Mouse (Mus musculus) kidney, embryonic 15.5 days (tissue): Measurements from ENCODE around the gene Atl1. TPM values are rescaled to one million over a fixed set of nuclear protein-coding genes. Genes with fewer than 3 reads are reported as not detected.
A peak's percentile ranks its signal among the peaks of the same experiment; 100 is the strongest.

Experiments
- ATAC-seq: fragments of 200-750 bp; cut with Nextera tagmentation; replicated peaks from 2 replicates; pipeline ENCODE4 v1.8.0; 2017; ENCODE audit warnings: moderate TSS enrichment; ENCODE audit not compliant: low FRiP score
- H3K27ac ChIP-seq: fragments of 300-500 bp; sonication (generic); 2 replicates; pipeline ENCODE4 v1.5.1; 2015; ENCODE audit warnings: mild to moderate bottlenecking, inconsistent platforms
- H3K27me3 ChIP-seq: fragments of 300-500 bp; sonication (generic); 2 replicates; pipeline ENCODE4 v1.6.1; 2015; ENCODE audit warnings: inconsistent platforms
- H3K36me3 ChIP-seq: fragments of 300-500 bp; sonication (generic); 2 replicates; pipeline ENCODE4 v1.6.1; 2015; ENCODE audit warnings: inconsistent platforms
- H3K4me1 ChIP-seq: fragments of 300-500 bp; sonication (generic); 2 replicates; pipeline ENCODE4 v1.6.1; 2015; ENCODE audit warnings: inconsistent platforms
- H3K4me2 ChIP-seq: fragments of 300-500 bp; sonication (generic); 2 replicates; pipeline ENCODE4 v1.6.1; 2015; ENCODE audit warnings: moderate library complexity, mild to moderate bottlenecking, inconsistent platforms
- H3K4me3 ChIP-seq: fragments of 300-500 bp; sonication (generic); replicated peaks from 2 replicates; pipeline ENCODE4 v1.5.1; 2015; ENCODE audit warnings: mild to moderate bottlenecking, inconsistent platforms
- H3K9ac ChIP-seq: fragments of 300-500 bp; sonication (generic); 2 replicates; pipeline ENCODE4 v1.6.1; 2015; ENCODE audit warnings: mild to moderate bottlenecking, inconsistent platforms
- H3K9me3 ChIP-seq: fragments of 300-500 bp; sonication (generic); replicated peaks from 2 replicates; pipeline ENCODE4 v1.6.1; 2016; ENCODE audit warnings: inconsistent platforms
- WGBS: fragments of 180-500 bp; shearing (Covaris S2); methylation state at CpG from one replicate; pipeline ENCODE4 v1.1.7; 2015; ENCODE audit warnings: mixed read lengths; 5-methylcytosine and 5-hydroxymethylcytosine counted together
- polyA plus RNA-seq: library from polyadenylated mRNA; unstranded; fragments of >200 nt; fragmentation: Nextera tagmentation; extraction: Ambion mirVana; gene quantifications from 2 replicates; pipeline ENCODE4 v1.2.1, GENCODE M21; 2015

Atl1 gene
- polyA plus RNA-seq, 1 experiment from 2014 or later, result 7.7 TPM

DNA sequence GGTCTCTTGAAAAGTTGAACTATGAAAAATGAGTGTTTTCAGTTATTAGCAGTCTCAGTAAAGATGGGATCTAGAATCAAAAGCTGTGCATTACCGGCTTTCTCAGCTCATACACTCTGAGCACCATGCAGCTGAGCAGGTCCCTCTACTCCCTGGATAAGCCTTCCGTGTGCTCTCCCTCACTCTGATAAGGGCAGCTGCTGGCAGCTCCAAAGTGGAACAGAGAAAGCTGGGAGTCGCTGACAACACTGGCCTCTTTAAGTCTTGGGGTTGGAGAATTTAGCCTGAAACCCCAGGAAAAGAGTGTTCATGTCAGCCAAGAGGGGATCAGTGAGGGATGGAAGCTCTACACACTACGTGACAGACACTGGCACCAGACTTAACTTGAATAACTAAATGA, 33.6 kb upstream of the Atl1 start:
- no peak overlapping the region for H3K27ac ChIP-seq
- no peak overlapping the region for H3K9ac ChIP-seq
- no peak overlapping the region for H3K4me3 ChIP-seq
- H3K27me3 ChIP-seq, result no peaks in the 10 kb centered on the region
- H3K4me2 ChIP-seq, result no peak overlapping the region
- H3K4me1 ChIP-seq, result no peaks in the 10 kb centered on the region
- ATAC-seq, result no peak
- WGBS, result 90% methylated on average over 4 of the region's 4 CpGs
- peaks cover 27% of the 10 kb centered on the region for H3K36me3 ChIP-seq
- no peaks in the 10 kb centered on the region for H3K9me3 ChIP-seq

DNA sequence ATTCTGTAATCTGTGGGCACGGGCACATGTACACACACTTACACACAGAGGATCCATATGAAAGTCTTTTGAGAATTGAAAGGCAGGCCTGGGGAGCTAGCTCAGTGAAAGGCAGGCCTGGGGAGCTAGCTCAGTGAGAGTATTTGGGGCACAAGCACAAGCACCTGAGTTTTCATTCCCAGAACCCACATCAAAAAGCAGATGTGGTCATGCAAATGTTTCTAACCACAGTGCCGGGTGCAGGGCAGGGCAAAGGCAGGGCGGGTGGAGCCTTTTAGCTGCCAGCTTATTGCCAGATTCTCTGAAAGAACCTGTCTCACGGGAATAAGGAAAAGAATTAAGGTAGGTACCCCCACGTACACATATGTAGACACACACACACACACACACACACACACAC, 28.9 kb upstream of the Atl1 start:
- peaks cover 3% of the 10 kb centered on the region; the same call in 1 of the 2 replicates for H3K4me1 ChIP-seq
- no peak for ATAC-seq
- no peak overlapping the region for H3K27ac ChIP-seq
- H3K4me3 ChIP-seq, result no peak overlapping the region
- H3K4me2 ChIP-seq, result no peak overlapping the region
- no peaks in the 10 kb centered on the region for H3K9me3 ChIP-seq
- 70% methylated on average over 5 of the region's 5 CpGs for WGBS
- no peaks in the 10 kb centered on the region for H3K27me3 ChIP-seq
- peaks cover 18% of the 10 kb centered on the region for H3K36me3 ChIP-seq
- no peak overlapping the region for H3K9ac ChIP-seq

DNA sequence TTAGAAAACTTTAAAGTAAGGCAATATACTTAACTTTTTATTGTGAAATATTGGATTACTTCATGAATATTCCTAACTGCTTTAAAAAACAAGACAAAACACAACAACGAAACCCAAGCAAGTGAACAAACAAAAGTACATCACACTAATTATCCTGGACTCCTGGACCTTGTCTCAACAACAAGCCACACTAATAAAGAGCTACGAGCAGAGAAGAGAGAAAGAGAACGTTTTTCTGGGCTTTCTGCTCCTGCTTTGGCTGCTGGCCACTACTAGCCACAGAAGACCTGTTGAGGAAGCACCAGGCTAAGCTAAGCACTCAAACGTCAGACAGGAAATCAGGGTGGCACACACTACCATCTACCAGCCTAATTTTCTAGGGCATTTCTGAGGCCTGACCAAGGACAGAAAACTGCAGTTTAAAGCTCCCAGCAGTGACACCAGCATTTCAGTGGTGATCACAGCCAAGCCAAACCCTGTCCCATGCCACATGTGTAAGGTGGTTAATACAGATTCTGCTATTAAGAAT, 28.2 kb upstream of the Atl1 start:
- H3K9ac ChIP-seq, result no peak overlapping the region
- peaks cover 18% of the 10 kb centered on the region for H3K36me3 ChIP-seq
- H3K27ac ChIP-seq, result 0 out of 2 replicates have a peak overlapping the region, but pooled peaks have one; percentile 4
- H3K4me3 ChIP-seq, result no peak overlapping the region
- ATAC-seq, result no peak
- H3K9me3 ChIP-seq, result no peaks in the 10 kb centered on the region
- 57% methylated on average over 4 of the region's 4 CpGs for WGBS
- H3K4me2 ChIP-seq, result no peak overlapping the region
- H3K4me1 ChIP-seq, result peaks cover 3% of the 10 kb centered on the region; the same call in 1 of the 2 replicates
- H3K27me3 ChIP-seq, result no peaks in the 10 kb centered on the region

DNA sequence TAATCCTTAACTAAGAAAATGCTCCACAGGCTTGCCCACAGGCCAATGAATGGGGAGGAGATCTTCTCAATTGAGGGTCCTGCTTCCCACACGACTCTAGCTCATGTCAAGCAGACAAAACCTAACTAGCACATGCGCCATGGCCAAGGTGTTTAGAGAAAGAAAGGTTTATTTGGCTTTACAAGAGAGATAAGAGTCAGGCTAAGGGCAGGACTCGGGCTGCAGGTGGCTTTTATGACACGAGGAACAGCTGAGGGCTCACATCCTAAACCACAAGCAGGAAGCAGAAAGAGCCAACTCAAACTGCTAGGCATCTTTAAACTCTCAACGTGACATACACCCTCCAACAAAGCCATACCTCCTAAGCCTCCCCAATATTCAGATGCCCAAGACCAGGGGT, 25.1 kb upstream of the Atl1 start:
- H3K27me3 ChIP-seq, result no peaks in the 10 kb centered on the region
- ATAC-seq, result no peak
- H3K9me3 ChIP-seq, result no peaks in the 10 kb centered on the region

DNA sequence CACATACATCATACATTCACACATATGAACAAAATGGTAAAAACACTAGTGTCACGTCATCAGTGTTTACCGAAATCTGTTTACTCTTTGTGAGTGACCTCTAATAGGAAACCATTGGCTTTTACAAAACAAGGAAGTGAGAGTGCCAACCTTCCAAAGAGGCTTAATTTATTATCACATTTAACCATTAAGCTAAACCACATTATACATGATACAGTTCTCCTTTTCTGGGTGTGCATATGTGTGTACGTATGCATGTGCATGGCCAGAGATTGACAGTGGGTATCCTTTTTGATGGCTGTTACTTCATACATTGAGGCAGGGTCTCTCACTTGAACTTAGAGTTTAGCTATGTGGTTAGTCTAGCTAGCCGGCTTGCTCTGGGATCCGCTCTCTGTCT, 20.8 kb upstream of the Atl1 start:
- Histone ChIP-seq H3K4me3 (no peak overlapping the region), H3K9ac (no peak overlapping the region), H3K4me2 (no peak overlapping the region), H3K36me3 (peaks cover 29% of the 10 kb centered on the region), H3K9me3 (no peaks in the 10 kb centered on the region), H3K4me1 (peaks cover 3% of the 10 kb centered on the region; the same call in 1 of the 2 replicates), H3K27me3 (no peaks in the 10 kb centered on the region), H3K27ac (no peak overlapping the region)
- 95% methylated on average over 5 of the region's 5 CpGs for WGBS
- ATAC-seq, result no peak

More for the DNA sequence above, 25.1 kb upstream of the Atl1 start:
- Histone ChIP-seq H3K9ac (no peak overlapping the region), H3K4me2 (no peak overlapping the region), H3K4me1 (peaks cover 3% of the 10 kb centered on the region; the same call in 1 of the 2 replicates), H3K27ac (no peak overlapping the region), H3K36me3 (peaks cover 42% of the 10 kb centered on the region), H3K4me3 (no peak overlapping the region)
- WGBS, result 82% methylated on average over 5 of the region's 5 CpGs

DNA sequence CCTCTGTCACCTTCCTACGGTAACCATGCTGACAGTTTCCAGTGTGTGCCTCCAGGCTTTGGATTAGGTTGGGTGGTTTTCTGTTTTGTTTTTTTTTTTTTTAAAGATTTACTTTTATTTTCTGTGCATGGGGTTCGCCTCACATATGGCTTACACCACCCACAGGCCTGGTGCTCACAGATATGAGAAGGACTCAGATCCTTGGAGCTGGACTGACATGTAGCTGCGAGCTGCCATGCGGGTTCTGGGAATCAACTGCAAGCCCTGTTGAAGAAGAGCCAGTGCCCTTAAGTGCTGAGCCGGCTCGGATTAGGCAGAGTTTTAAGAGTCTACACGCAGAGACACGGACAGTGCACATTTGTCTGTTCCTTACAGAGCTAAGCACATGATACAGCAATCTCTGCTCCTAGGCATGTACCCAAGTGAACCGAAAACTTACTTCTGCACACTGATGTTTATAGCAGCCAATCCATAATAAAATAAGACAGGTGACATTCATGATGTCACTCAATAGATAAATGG, 14.5 kb upstream of the Atl1 start:
- 88% methylated on average over 9 of the region's 9 CpGs for WGBS
- Histone ChIP-seq H3K27ac (no peak overlapping the region), H3K36me3 (0 out of 2 replicates have a peak, but pooled peaks cover 3% of the 10 kb centered on the region), H3K4me3 (no peak overlapping the region), H3K9ac (no peak overlapping the region), H3K4me1 (peaks cover 32% of the 10 kb centered on the region), H3K9me3 (no peaks in the 10 kb centered on the region), H3K27me3 (no peaks in the 10 kb centered on the region), H3K4me2 (no peak overlapping the region)
- ATAC-seq, result no peak

DNA sequence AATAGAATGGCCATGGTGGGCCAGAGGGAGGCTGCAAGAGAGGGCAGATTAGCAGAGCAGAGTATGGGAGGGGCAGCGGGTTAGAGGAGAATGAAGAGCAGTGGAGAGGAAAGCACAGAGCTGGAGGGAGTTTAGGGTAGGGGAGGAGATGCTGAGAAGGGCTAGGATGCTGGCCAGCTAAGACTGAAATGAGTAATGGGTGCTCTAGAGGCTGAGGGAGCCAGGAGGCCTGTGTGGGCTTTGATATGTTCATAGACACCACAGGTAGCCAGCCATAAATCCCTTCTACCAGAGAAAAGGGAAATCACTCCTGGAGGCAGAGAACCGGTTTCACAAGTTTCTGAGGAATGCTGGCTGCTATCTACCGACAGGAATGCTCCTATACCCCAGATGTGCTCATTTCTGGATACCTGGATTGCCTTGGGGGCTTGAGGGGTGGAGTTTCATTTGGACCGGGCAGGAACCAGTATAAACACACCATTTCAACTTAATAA, 13.2 kb upstream of the Atl1 start:
- Histone ChIP-seq H3K27me3 (no peaks in the 10 kb centered on the region), H3K4me1 (peaks cover 38% of the 10 kb centered on the region), H3K4me2 (0 out of 2 replicates have a peak overlapping the region, but pooled peaks have one; percentile 9), H3K9me3 (no peaks in the 10 kb centered on the region), H3K4me3 (no peak overlapping the region), H3K9ac (no peak overlapping the region), H3K27ac (peak overlapping the region; percentile 60), H3K36me3 (no peaks in the 10 kb centered on the region)
- 14% methylated on average over 4 of the region's 4 CpGs for WGBS
- ATAC-seq, result peak; percentile 76

DNA sequence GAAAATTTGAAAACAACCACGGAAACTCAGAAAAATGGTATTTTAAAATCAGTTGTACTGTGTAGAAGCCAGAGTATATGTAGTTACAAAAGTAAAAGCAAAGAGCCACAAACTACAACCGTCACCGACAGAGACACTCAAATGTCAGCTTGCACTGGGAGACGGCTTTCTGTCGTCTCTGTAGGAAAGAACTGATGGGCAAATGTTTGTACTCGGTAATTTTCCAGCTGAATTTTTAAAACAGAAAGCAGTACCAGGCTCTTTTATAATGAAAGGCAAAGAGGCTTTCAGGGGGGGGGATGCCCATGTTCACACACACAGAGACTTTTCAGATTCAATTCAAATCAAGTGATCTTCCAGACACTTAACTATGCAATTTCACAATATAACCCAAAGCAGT, 12.7 kb upstream of the Atl1 start:
- H3K9me3 ChIP-seq, result no peaks in the 10 kb centered on the region
- no peaks in the 10 kb centered on the region for H3K36me3 ChIP-seq
- no peak overlapping the region for H3K4me3 ChIP-seq
- ATAC-seq, result no peak
- peaks cover 42% of the 10 kb centered on the region for H3K4me1 ChIP-seq
- H3K9ac ChIP-seq, result no peak overlapping the region
- WGBS, result 36% methylated on average over 6 of the region's 6 CpGs
- peak overlapping the region; percentile 60 for H3K27ac ChIP-seq
- no peaks in the 10 kb centered on the region for H3K27me3 ChIP-seq
- 0 out of 2 replicates have a peak overlapping the region, but pooled peaks have one; percentile 9 for H3K4me2 ChIP-seq

DNA sequence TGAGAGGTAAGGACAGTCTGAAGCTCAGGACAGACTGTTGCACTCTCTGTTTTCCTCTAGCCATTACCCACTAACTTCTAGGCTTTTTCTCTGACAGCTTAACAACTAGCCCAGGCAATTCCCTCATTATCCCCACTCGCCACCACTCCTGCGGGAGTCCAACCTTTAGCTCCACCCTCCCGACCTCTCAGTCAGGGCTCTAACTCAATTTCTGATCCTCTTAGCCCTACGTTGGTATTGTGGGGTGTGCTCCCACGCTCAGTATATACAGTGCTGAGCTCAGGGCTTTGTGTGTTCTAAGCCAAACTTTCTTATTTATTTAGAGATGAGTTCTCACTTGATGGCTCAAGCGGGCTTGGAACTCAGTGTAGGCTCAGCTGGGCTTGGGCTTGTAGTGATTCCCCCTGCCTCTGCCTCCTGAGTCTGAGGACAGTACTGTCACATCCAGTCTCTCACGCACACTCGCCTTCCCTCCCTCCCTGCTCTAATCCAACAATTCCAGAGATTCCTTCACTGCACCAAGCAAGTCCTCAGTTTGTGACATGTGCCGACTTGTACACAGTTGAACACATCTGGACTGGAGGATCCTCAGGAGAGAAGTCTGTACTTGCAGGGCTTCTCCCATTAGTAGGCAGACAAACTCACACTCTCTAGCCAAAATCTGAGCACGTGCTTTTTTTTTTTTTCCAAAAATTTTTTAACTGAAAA, 11.1 kb upstream of the Atl1 start:
- no peaks in the 10 kb centered on the region for H3K27me3 ChIP-seq
- 0 out of 2 replicates have a peak, but pooled peaks cover 4% of the 10 kb centered on the region for H3K36me3 ChIP-seq
- no peak overlapping the region for H3K9ac ChIP-seq
- 0 out of 2 replicates have a peak overlapping the region, but pooled peaks have one; percentile 7 for H3K27ac ChIP-seq
- no peaks in the 10 kb centered on the region for H3K9me3 ChIP-seq
- H3K4me2 ChIP-seq, result no peak overlapping the region
- H3K4me1 ChIP-seq, result peaks cover 46% of the 10 kb centered on the region
- H3K4me3 ChIP-seq, result no peak overlapping the region
- WGBS, result 42% methylated on average over 10 of the region's 10 CpGs
- 0 out of 2 replicates have a peak, but pooled peaks have one; percentile 7 for ATAC-seq

DNA sequence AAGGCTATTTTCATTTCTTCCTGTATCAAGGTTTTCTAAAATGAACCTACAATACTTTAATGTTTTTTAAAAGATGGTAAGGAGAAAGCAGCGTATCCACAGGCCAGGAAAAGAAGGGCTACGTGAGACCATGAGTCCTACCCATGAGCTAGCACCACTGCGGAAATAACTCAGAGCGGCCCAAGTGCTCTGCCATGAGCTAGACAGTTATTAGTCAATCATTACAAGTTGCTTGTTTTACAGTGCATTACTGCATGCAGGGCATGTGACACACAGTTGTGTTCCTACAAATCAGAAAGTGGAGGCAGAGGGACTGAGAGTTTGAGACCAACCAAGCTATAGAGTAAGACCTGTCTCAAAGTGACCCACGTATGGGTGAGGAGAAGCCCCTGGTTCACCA, 8.4 kb upstream of the Atl1 start:
- WGBS, result 82% methylated on average over 5 of the region's 5 CpGs
- Histone ChIP-seq H3K4me2 (no peak overlapping the region), H3K9me3 (no peaks in the 10 kb centered on the region), H3K36me3 (0 out of 2 replicates have a peak, but pooled peaks cover 4% of the 10 kb centered on the region), H3K4me3 (no peak overlapping the region), H3K4me1 (peaks cover 53% of the 10 kb centered on the region), H3K9ac (no peak overlapping the region), H3K27ac (no peak overlapping the region), H3K27me3 (no peaks in the 10 kb centered on the region)
- ATAC-seq, result peak; percentile 63; the same call in 1 of the 2 replicates

DNA sequence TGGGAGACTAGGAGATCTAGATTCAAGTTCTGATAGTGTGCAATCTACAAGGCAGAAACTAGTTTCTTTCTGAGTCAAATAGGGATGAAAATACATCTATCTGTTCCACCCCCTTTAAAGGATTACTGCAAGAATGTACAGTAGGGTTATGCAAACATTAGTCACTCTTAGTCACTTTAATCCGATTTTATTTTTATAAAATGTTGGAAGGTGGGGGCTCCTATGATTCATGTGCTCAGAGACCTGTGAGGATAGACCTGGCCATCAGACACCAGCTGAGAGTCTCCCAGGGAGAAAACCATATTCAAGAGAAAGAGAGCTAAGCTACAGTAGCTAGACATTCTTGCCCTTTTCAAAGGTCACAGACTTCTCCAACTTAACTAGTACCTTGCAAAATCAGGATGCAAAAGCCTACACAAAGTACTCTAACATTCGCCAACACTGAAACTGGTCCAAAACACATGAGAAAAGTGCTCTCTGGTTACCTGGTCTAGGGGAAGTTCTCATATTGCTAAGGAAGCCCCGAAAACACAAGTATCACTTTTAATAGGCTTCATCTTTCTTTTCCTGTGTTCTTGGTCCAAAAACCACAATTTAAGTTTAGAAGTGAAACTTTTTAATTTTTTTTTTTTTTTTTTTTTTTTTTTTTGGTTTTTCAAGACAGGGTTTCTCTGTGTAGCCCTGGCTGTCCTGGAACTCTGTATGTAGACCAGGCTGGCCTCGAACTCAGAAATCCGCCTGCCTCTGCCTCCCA, 7.1 kb upstream of the Atl1 start:
- Histone ChIP-seq H3K4me3 (no peak overlapping the region), H3K4me1 (peaks cover 53% of the 10 kb centered on the region), H3K27ac (no peak overlapping the region), H3K36me3 (0 out of 2 replicates have a peak, but pooled peaks cover 4% of the 10 kb centered on the region), H3K9ac (no peak overlapping the region), H3K9me3 (no peaks in the 10 kb centered on the region), H3K4me2 (no peak overlapping the region), H3K27me3 (no peaks in the 10 kb centered on the region)
- no peak for ATAC-seq
- 91% methylated on average over 5 of the region's 5 CpGs for WGBS
